Mouse (Mus musculus) cerebellum, adult 2 months (tissue): Measurements from ENCODE around the gene Zfp978.

Experiments used
- CTCF ChIP-seq: fragments of 200-500 bp; IDR thresholded peaks from 2 replicates; pipeline ENCODE4 v1.5.1; 2011; ENCODE audit warnings: low read depth, mild to moderate bottlenecking, control low read depth, low read length, moderate library complexity, borderline replicate concordance; ENCODE audit not compliant: insufficient read depth
- POLR2A ChIP-seq: fragments of 200-500 bp; IDR thresholded peaks from 2 replicates; pipeline ENCODE4 v1.6.1; 2011; ENCODE audit warnings: low read length, control low read depth, borderline replicate concordance; ENCODE audit not compliant: insufficient read depth

GRCm38 (mm10) chr4:147406735-147407462 lies 45.8 kb downstream of the Zfp978 start:
- peak; percentile 19; the same call in 1 of the 2 replicates for TF ChIP-seq CTCF
- TF ChIP-seq POLR2A: no peak
